Mouse (Mus musculus): ENCODE measurements around the gene Vmn2r13.
"Not testable (repeated sequence)": the region's sequence is repeated elsewhere in the genome, so short reads cannot be mapped to it uniquely, and the experiment has no call there.

Gene Vmn2r13

DNA sequence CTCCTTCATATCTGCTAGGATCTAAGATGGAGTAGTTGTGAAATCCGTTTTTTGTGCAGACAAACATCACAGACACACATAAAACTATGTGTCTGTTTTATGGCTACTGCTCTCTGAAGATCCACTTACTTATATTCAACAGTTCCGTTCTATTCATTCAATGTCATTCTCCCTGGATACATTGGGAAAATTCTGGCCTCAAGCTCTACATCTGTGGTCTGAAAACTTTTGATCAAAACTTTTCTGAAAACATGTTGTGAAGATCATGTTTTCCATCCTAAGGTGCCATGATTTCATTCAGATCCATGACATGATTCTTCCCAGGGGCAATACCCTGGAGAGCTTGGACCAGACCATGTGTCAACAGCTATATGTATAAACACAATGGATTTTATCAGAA lies at the start of gene Vmn2r13:
Vmn2r13 (minus strand) TSS at position 101 of the 400 bp plus-strand sequence.
- not testable (repeated sequence) for DNase-seq (ENCODE audit: low spot score)

DNA sequence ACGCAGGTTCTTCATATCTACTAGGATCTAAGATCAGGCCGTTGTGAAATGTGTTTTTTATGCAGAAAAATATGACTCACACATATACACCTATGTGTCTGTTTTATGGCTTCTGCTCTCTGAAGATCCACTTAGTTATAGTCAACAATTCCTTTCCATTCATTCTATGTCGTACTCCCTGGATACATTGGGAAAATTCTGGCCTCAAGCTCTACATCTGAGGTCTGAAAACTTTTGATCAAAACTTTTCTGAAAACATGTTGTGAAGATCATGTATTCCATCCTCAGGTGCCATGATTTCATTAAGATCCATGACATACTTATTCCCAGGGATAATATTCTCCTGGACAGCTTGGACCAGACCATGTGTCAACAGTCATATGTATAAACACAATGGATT lies 32.6 kb upstream of the Vmn2r13 start, which contains the start of gene Vmn2r14:
Vmn2r14 (minus strand) TSS at position 101 of the 400 bp plus-strand sequence.
- no peak for DNase-seq (ENCODE audit: low spot score)

- DNase-seq (ENCODE audit: low spot score) = not testable (repeated sequence)
These were observed 25.1 kb downstream of the Vmn2r13 start for GRCm38 (mm10) chr5:109166851-109167250.

DNA sequence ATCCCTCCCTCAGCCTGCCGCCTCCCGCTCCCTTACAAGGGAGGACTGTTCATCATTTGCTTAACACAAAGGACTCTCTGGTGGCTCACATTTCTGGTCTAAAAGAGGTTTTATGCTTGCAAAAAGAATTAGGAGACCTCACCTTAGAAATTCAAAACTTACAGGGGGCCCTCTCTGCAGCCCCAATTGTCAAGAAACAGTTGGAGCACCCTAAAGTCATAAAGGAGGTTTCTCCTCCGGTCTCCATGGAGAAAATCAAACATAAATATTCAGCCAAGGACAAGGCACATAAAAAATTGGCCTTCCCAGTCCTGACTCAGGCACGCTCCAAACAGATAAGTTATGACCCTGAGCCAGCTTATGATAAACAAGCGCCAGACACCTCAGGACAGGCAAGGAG lies 31.9 kb downstream of the Vmn2r13 start:
- DNase-seq (ENCODE audit: low spot score) = no peak

- not testable (repeated sequence) for DNase-seq (ENCODE audit: low spot score)
These were observed 32.4 kb downstream of the Vmn2r13 start for GRCm38 (mm10) chr5:109159576-109159975.

- not testable (repeated sequence) for DNase-seq (ENCODE audit: low spot score)
These were observed 33.2 kb downstream of the Vmn2r13 start for GRCm38 (mm10) chr5:109158488-109159485.

- DNase-seq (ENCODE audit: low spot score) = no peak
These were observed 52.5 kb downstream of the Vmn2r13 start for GRCm38 (mm10) chr5:109139546-109139945.

- DNase-seq (ENCODE audit: low spot score) = no peak
These were observed 55.3 kb downstream of the Vmn2r13 start for GRCm38 (mm10) chr5:109136731-109137130.

Measured in ovary, postnatal 10 days (tissue).